Mouse (Mus musculus) hindbrain, embryonic 14.5 days (tissue): ENCODE measurements around the gene Klrg2. TPM values are rescaled to one million over a fixed set of nuclear protein-coding genes. Genes with fewer than 3 reads are reported as not detected.

Source experiments
- ATAC-seq: fragments of 200-750 bp; cut with Nextera tagmentation; 2 replicates; pipeline ENCODE4 v1.8.0; 2017; ENCODE audit warnings: moderate number of reproducible peaks, mild to moderate bottlenecking, moderate TSS enrichment, moderate library complexity; ENCODE audit not compliant: low FRiP score
- DNase-seq: peaks from one replicate; pipeline ENCODE4 v3.0.0-alpha.2; 2015; ENCODE audit warnings: low spot score
- H3K27ac ChIP-seq: fragments of 300-500 bp; sonication (generic); 2 replicates; pipeline ENCODE4 v1.5.1; 2014; ENCODE audit warnings: mild to moderate bottlenecking, moderate library complexity
- H3K27me3 ChIP-seq: fragments of 300-500 bp; sonication (generic); 2 replicates; pipeline ENCODE4 v1.6.1; 2014; ENCODE audit warnings: mild to moderate bottlenecking, low read length, mixed read lengths; ENCODE audit not compliant: control insufficient read depth, insufficient read depth
- H3K36me3 ChIP-seq: fragments of 300-500 bp; sonication (generic); replicated peaks from 2 replicates; pipeline ENCODE4 v1.6.1; 2014; ENCODE audit not compliant: control insufficient read depth, insufficient read depth
- H3K4me1 ChIP-seq: fragments of 300-500 bp; sonication (generic); replicated peaks from 2 replicates; pipeline ENCODE4 v1.6.1; 2014; ENCODE audit warnings: antibody characterized with exemption, low read length, mixed read lengths; ENCODE audit not compliant: control insufficient read depth, insufficient read depth
- H3K4me2 ChIP-seq: fragments of 300-500 bp; sonication (generic); replicated peaks from 2 replicates; pipeline ENCODE4 v1.6.1; 2014; ENCODE audit warnings: mild to moderate bottlenecking, moderate library complexity
- H3K4me3 ChIP-seq: fragments of 300-500 bp; sonication (generic); replicated peaks from 2 replicates; pipeline ENCODE4 v1.5.1; 2014; ENCODE audit warnings: mild to moderate bottlenecking, low read length
- H3K9ac ChIP-seq: fragments of 300-500 bp; sonication (generic); 2 replicates; pipeline ENCODE4 v1.6.1; 2014
- H3K9me3 ChIP-seq: fragments of 300-500 bp; sonication (generic); 2 replicates; pipeline ENCODE4 v1.6.1; 2016; ENCODE audit warnings: low read length; ENCODE audit not compliant: control insufficient read depth
- WGBS: fragments of 180-500 bp; shearing (Covaris S2); extraction: QIAGEN DNeasy Blood & Tissue Kit; methylation state at CpG from one replicate; pipeline ENCODE4 v1.1.7; 2014; 5-methylcytosine and 5-hydroxymethylcytosine counted together
- polyA plus RNA-seq: library from polyadenylated mRNA; unstranded; fragments of >200 nt; fragmentation: Nextera tagmentation; extraction: Ambion mirVana; gene quantifications from 2 replicates; pipeline ENCODE4 v1.2.1, GENCODE M21; 2014

Gene Klrg2
- polyA plus RNA-seq, 1 experiment from 2014 or later, result not detected

GRCm38 (mm10) chr6:38662714-38663615 lies 25.9 kb upstream of the Klrg2 start, which contains the start of gene Clec2l:
Clec2l (plus strand) TSS chr6:38663069.
- peak within 1 kb of the TSS; percentile 81 for H3K4me2 ChIP-seq
- peak within 1 kb of the TSS; percentile 68 for H3K9ac ChIP-seq
- H3K27me3 ChIP-seq, result no peaks in the 10 kb centered on the region
- H3K9me3 ChIP-seq, result no peaks in the 10 kb centered on the region
- H3K36me3 ChIP-seq, result no peaks in the 10 kb centered on the region
- H3K27ac ChIP-seq, result peak within 1 kb of the TSS; percentile 53
- H3K4me3 ChIP-seq, result peak within 1 kb of the TSS; percentile 54
- H3K4me1 ChIP-seq, result peaks cover 2% of the 10 kb centered on the region; the same call in 1 of the 2 replicates
- under 1% methylated on average over 76 of the region's 84 CpGs for WGBS
- ATAC-seq (peak; percentile 87), DNase-seq (peak; percentile 46)

DNA sequence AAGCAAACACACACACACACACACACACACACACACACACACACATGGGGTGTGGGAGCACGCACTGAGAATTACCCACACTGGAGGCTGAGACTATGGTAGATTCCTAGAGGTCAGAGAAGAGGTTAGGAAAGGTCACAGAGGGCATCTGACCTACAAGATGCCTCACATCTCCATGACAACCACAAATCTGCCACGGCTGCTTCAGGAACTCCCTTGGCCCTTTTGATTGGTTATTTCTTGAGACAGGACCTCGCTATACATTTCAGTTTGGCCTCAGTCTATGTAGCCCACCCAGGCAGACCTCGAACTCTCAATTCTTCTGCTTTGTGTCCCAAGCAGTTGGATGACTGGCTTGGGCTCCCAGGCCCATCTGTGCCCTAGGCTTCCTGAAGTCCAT lies 24.6 kb upstream of the Klrg2 start:
- Histone ChIP-seq H3K27me3 (no peaks in the 10 kb centered on the region), H3K9me3 (no peaks in the 10 kb centered on the region), H3K4me3 (no peak overlapping the region), H3K9ac (no peak overlapping the region), H3K4me1 (peaks cover 2% of the 10 kb centered on the region; the same call in 1 of the 2 replicates), H3K27ac (no peak overlapping the region), H3K4me2 (no peak overlapping the region), H3K36me3 (no peaks in the 10 kb centered on the region)
- ATAC-seq, result no peak
- 12% methylated on average over 4 of the region's 4 CpGs for WGBS
- DNase-seq, result no peak

DNA sequence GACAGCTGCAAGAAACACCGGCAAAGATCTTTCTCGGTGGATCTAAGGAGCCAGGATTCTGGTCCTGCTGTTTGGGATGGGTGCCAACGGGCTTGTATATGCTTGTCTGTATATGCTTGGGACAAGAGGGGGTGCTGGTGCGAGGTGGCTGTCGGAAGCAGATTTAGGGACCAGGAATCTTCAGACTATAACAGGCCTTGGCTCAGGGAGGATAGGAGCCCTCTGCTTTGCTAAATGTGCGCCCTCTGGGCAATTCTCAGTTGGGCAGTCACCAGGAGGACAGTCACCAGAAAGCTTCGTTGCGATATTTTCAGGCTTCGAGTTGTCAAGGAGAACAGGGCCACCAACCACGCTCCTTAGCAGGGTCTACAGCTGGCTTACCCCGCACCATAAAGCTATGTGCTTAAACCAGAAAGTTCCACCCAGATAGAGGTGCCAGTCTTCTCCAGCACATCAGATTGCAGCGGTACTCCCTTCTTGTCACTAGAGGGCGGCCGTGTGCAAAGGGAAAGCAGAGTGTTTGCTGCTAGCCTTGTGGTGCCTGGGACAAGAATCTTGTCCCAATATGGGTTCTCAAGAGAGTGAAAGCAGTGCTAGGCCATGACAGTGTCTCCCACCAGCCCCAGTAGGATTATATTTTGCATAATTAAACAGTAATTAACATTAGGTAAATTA lies 13.4 kb upstream of the Klrg2 start:
- no peaks in the 10 kb centered on the region for H3K4me1 ChIP-seq
- H3K36me3 ChIP-seq, result no peaks in the 10 kb centered on the region
- DNase-seq (peak; percentile 84), ATAC-seq (0 out of 2 replicates have a peak, but pooled peaks have one; percentile 43)
- 41% methylated on average over 14 of the region's 14 CpGs for WGBS
- H3K27me3 ChIP-seq, result no peaks in the 10 kb centered on the region
- H3K9ac ChIP-seq, result no peak overlapping the region
- H3K4me3 ChIP-seq, result no peak overlapping the region
- H3K4me2 ChIP-seq, result no peak overlapping the region
- no peak overlapping the region for H3K27ac ChIP-seq
- H3K9me3 ChIP-seq, result 0 out of 2 replicates have a peak, but pooled peaks cover 3% of the 10 kb centered on the region

- no peak overlapping the region for H3K9ac ChIP-seq
- WGBS, result 67% methylated on average over 3 of the region's 3 CpGs
- no peaks in the 10 kb centered on the region for H3K27me3 ChIP-seq
- H3K4me1 ChIP-seq, result no peaks in the 10 kb centered on the region
- H3K4me3 ChIP-seq, result no peak overlapping the region
- no peaks in the 10 kb centered on the region for H3K36me3 ChIP-seq
- no peak overlapping the region for H3K4me2 ChIP-seq
- H3K9me3 ChIP-seq, result 0 out of 2 replicates have a peak, but pooled peaks cover 3% of the 10 kb centered on the region
- no peak overlapping the region for H3K27ac ChIP-seq
- ATAC-seq, result no peak
- DNase-seq, result no peak
Measured at GRCm38 (mm10) chr6:38649545-38649944, 12.5 kb upstream of the Klrg2 start.

GRCm38 (mm10) chr6:38643039-38643438 lies 6.0 kb upstream of the Klrg2 start:
- Histone ChIP-seq H3K36me3 (no peaks in the 10 kb centered on the region), H3K27me3 (peaks cover 22% of the 10 kb centered on the region), H3K9me3 (no peaks in the 10 kb centered on the region), H3K4me1 (no peaks in the 10 kb centered on the region), H3K4me3 (no peak overlapping the region), H3K4me2 (no peak overlapping the region), H3K9ac (no peak overlapping the region), H3K27ac (no peak overlapping the region)
- ATAC-seq (no peak), DNase-seq (no peak)
- WGBS, result 75% methylated on average over 3 of the region's 3 CpGs

DNA sequence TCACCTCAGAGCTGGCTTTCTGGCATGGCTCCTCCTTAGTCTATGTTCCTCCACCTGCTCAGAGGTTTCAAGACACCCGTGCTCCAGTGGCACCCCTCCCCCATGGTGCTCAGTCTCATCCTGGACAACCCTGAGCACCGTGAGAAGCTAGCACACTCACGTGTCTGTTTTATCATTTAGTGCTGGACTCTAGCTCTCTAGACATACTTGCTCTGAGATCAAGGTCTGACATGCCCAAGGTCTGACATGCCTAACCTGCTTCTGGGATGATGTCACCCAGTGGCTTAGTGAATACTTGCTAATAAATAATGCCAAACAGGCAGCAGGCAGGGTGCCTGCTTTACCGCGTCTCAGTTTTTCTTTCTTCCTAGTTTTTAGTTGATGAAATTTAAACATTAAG lies 5.6 kb upstream of the Klrg2 start:
- Histone ChIP-seq H3K4me1 (no peaks in the 10 kb centered on the region), H3K27ac (no peak overlapping the region), H3K4me3 (no peak overlapping the region), H3K4me2 (no peak overlapping the region), H3K9me3 (no peaks in the 10 kb centered on the region), H3K27me3 (peaks cover 27% of the 10 kb centered on the region), H3K36me3 (no peaks in the 10 kb centered on the region), H3K9ac (no peak overlapping the region)
- 82% methylated on average over 5 of the region's 5 CpGs for WGBS
- DNase-seq (no peak), ATAC-seq (no peak)

DNA sequence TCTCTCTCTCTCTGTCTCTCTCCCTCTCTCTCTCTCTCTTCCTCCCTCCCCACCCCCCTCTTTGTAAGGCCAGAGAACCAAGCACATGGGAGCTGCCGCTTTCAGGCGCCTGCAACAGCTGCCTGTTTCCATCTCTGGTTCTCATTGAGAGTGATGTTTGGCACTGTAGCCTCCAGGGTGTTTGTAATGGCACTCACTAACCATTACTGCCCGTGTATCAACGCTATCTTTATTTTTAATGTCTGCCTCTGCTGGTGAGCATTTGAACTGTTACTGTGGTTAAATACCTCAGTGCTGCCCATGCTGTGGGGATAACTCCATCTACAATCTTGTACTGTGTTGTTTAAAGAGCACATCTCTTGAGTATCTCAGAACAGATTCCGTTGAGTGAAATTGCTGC lies 4.6 kb upstream of the Klrg2 start:
- H3K27ac ChIP-seq, result no peak overlapping the region
- ATAC-seq (no peak), DNase-seq (no peak)
- H3K4me1 ChIP-seq, result 0 out of 2 replicates have a peak, but pooled peaks cover 4% of the 10 kb centered on the region
- no peaks in the 10 kb centered on the region for H3K9me3 ChIP-seq
- no peak overlapping the region for H3K9ac ChIP-seq
- WGBS, result 50% methylated on average over 5 of the region's 5 CpGs
- H3K27me3 ChIP-seq, result peaks cover 35% of the 10 kb centered on the region
- H3K4me3 ChIP-seq, result no peak overlapping the region
- no peak overlapping the region for H3K4me2 ChIP-seq
- no peaks in the 10 kb centered on the region for H3K36me3 ChIP-seq

GRCm38 (mm10) chr6:38641228-38641627 lies 4.2 kb upstream of the Klrg2 start:
- Histone ChIP-seq H3K4me3 (no peak overlapping the region), H3K4me2 (no peak overlapping the region), H3K4me1 (peaks cover 7% of the 10 kb centered on the region; the same call in 1 of the 2 replicates), H3K27ac (no peak overlapping the region), H3K9me3 (no peaks in the 10 kb centered on the region), H3K27me3 (peaks cover 40% of the 10 kb centered on the region), H3K36me3 (no peaks in the 10 kb centered on the region), H3K9ac (no peak overlapping the region)
- ATAC-seq (no peak), DNase-seq (no peak)
- 73% methylated on average over 5 of the region's 5 CpGs for WGBS

DNA sequence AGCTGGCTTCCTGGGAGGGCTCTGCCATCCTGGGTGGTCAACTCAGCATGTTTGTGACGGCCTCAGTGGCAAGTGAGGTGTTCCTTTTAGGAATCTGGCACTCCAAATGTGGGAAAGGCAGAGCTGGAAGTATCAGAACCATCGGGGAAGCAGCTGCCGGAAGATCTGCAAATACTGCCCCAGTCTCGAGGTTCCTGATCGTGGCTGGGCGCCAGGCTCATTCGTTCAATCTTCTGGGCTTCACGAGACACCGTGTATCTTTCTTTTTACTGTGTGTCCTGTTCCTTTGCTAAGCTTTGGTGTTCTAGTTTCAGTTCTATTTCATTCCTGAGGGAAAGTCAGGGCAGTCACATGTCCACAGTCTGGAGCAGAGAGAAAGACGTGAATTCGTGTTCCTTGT lies 3.4 kb upstream of the Klrg2 start:
- Histone ChIP-seq H3K9ac (no peak overlapping the region), H3K4me3 (no peak overlapping the region), H3K27ac (no peak overlapping the region), H3K36me3 (no peaks in the 10 kb centered on the region), H3K4me2 (no peak overlapping the region), H3K4me1 (peaks cover 15% of the 10 kb centered on the region), H3K9me3 (no peaks in the 10 kb centered on the region), H3K27me3 (peaks cover 48% of the 10 kb centered on the region)
- DNase-seq (no peak), ATAC-seq (no peak)
- 84% methylated on average over 11 of the region's 11 CpGs for WGBS
